Mouse (Mus musculus) right cerebral cortex, postnatal 14 days (tissue): ENCODE measurements around the gene Nelfb.
A peak's percentile ranks its signal among the peaks of the same experiment; 100 is the strongest.

Experiments
- DNase-seq: peaks from one replicate; pipeline ENCODE4 v3.0.0; 2022

Gene Nelfb

DNA sequence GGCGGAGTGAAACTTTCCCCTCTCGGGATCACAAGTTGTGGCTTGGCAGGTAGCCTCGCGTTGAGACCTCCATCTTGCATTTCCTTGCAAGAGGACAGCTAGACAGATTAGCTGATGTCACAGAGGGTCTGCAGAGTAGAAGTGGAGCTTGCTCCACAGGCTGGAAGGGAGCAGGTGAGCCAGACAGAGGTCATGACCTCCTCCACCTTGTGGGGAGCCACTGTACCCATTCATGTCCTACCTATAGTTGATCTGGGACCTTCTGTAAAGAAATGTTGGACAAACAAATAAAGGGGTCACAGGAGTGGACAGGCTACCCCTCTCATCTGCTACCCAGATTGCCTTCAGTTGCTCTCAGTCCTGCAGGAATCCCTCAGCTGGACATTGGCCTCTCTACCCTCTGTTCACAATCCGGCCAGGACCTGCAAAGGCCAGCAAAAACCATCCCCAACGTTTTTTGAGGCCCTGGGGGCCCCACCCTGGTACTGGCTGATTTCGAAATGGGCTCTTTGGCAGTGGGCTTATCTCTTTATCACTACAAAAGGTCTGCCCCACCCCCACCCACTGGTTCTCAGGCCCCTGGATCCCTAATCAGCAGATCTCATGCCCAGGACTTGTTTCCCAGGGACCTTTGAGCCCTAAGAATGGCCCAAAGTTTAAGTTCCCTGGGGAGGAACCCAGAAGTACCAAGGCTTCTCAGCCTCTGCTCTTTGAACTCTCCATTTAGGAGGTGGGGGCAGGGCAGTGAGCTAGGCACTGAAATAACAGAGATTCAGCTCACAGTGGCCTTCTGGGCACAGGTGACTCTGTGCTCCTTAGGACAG lies 36.2 kb downstream of the Nelfb start:
- no peak for DNase-seq

GRCm38 (mm10) chr2:25173821-25174220 lies 37.5 kb downstream of the Nelfb start:
- DNase-seq = no peak

DNA sequence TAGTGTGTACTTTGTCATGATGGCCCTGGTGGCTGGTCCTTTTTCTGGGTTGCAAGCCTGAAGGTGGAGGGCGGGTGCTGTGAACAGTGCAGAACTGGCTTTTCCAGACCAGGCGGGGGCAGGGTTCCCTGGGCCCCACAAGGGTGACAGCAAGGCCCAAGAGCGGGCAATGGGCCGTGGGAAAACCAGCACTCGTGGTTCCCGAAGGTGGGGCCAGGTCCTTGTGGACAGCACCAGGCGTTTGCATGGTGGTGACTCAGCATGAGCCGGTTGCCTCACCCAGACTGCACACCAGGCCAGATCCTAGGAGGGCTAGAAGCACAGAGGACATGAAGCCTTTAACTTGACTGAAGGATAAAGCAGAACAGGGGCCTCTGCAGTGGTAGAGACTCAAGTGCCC lies 38.7 kb downstream of the Nelfb start:
- no peak for DNase-seq

GRCm38 (mm10) chr2:25171769-25172153 lies 39.5 kb downstream of the Nelfb start:
- no peak for DNase-seq

- no peak for DNase-seq
Measured at GRCm38 (mm10) chr2:25171101-25171768, 40.1 kb downstream of the Nelfb start.

DNA sequence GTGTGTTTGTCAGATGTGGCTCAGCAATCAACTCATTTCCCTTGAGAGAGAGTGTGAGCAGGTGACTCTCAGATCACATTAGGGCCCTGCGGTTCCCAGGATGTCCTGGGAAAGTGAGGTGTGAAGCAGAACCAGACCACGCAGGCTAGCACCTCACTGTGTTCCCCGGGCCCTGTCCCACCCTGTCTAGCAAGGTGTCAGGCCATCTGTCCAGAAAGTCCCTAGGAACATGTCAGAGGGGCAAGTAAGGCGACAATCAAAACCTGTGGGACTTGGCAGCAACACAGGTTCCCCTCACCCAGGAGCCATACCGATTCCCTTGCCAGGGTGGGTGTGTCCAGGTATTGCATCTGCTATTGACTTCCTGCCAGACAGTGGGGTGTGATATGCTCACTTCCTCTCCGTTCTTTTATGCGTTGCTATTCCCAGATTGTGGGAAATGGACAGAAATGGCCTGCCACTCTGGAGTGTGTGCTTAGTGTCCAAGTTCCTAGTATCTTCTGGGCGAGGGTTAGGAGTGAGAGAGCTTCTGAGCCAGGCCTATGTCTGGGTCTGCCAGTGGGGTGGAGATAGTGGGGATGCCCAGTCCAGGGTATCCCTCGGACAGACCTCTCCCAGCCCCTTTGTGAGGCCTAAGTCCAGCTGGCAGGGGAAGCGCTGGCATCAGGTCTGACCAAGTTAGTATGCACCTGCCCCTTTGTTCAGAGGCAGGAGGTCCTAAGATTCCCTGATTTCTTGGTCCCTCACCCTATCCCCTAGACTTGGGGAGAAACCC lies 40.8 kb downstream of the Nelfb start:
- no peak for DNase-seq

- no peak for DNase-seq
Measured at GRCm38 (mm10) chr2:25169778-25170177, 41.5 kb downstream of the Nelfb start.

GRCm38 (mm10) chr2:25168665-25168978 lies 42.7 kb downstream of the Nelfb start:
- no peak for DNase-seq

- DNase-seq = peak; percentile 66
Measured at GRCm38 (mm10) chr2:25167919-25168664, 43.2 kb downstream of the Nelfb start.

DNA sequence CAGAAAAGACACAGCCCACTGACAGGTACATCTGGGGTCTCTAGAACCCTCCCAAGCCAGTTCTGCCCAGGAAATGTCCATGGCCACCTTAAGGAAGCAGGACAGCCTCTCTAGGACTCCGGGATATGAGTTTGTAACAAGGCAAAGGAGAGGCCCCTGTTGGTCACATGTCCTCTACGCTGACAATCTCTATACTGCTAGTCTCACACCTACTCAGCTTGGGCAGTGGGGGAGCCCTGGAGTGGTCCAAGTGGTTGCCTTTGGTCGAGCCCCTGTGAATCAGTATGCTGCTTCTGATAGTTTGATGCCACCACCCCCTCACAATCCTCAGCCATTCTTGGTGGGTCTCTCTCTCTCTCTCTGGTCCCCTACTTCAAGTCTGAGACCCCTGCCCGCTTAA lies 43.8 kb downstream of the Nelfb start:
- no peak for DNase-seq

- DNase-seq = peak; percentile 50
Measured at GRCm38 (mm10) chr2:25157655-25158054, 53.6 kb downstream of the Nelfb start.

- no peak for DNase-seq
Measured at GRCm38 (mm10) chr2:25156990-25157389, 54.3 kb downstream of the Nelfb start.

GRCm38 (mm10) chr2:25156177-25156576 lies 55.1 kb downstream of the Nelfb start:
- DNase-seq = no peak

- DNase-seq = no peak
Measured at GRCm38 (mm10) chr2:25151280-25151956, 59.9 kb downstream of the Nelfb start.
